Mouse (Mus musculus) thymus, postnatal 25 days (tissue): ENCODE measurements around the gene Cfap99.

ENCODE experiments used
- DNase-seq: peaks from one replicate; pipeline ENCODE4 v3.0.0; 2022

Cfap99 gene

DNA sequence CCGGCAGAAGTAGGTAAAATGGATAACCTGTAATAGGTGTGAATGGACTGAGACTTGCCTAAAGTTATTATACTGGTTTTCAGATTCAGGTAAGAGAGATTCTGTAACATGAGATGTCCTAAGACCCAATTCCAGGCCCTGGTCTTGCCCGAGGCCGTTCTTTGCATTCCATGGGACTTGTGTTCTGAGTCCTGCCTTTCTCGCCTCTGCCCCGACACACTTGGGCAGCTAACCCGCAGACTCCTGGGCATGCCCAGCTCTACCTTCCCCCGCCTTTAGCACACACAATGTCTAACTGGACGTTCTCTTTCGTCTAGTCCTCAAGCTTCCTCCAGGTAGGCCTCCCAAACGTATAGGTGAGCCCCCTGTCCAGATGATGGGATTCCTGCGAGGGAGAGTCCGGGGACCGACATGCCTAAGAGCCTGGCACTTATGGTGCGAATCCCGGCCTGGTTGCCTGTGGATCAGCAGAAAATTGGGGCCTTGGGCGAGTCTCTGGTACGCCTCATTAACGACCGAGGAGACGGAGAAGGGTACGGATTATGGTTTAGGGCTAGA is 47.2 kb downstream of the Cfap99 start:
- no peak for DNase-seq

DNA sequence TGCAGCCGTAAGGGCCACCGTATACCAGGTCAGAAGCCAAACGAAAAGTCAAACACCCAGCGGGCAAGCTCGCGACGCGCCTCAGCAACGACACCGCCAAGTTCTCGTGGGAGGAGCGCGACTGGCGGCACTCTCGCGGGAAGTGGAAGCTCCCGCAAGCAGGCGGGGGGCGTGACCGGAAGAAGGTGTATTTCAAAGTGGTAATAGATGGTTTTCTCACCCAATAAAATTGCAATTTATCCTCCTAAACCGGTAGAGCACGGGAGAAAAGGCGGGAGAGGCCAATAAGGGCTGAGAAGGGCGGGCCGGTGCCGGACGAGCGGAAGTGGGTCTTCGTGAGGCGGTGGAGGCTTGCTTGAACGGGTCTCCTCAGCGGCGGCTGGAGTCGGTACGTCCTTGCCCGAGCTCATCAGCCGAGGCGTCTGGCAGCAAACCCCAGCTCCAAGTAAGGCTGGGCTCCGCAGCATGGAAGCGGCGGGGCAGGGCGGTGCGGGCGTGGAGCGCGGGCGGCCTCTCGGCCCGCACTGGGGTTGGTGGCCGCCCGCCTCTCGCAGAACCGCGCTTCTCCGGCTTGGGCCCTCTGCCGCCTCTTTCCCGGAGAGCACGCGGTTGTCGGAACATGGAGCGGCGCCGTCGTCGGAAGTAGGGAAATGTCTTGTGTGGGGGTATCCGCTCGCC is 47.8 kb downstream of the Cfap99 start, which contains the start of gene Rnf4:
Gene Rnf4 (plus strand): TSS at position 193 of the 678 bp plus-strand sequence.
- peak; percentile 99 for DNase-seq

DNA sequence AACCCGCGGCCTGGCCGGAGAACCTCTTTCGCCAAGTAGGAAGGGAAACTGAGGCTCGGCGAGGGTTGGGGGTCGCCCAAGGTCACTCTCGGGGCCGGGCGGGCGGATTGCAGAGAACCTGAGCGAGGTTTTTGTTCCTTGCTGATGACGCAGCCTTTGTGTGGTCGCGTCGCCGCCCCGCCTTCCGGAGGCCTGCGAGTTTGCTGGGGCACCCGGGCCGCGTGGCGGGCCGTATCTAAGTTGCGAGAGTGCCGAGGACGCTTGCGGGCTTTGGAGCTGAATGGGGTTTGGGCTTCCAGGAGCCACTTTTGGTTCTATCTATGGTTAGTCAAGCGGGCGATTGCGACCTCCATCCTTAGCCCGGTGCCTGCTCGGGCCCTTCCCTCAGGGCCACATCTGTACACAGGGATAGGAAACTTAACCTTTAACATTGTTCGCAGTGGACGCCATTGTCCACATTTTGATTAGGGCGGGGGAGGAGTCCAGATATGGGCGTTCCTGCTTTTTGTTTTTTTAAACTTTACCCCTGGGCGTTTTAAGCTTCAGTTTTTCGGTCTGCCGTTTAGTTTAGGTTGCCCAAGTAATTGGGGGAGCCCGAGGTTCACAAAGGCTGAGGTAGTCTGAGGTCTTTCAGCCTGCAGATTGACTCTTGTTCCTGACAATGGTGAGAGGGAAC is 48.5 kb downstream of the Cfap99 start:
- peak; percentile 71 for DNase-seq

DNA sequence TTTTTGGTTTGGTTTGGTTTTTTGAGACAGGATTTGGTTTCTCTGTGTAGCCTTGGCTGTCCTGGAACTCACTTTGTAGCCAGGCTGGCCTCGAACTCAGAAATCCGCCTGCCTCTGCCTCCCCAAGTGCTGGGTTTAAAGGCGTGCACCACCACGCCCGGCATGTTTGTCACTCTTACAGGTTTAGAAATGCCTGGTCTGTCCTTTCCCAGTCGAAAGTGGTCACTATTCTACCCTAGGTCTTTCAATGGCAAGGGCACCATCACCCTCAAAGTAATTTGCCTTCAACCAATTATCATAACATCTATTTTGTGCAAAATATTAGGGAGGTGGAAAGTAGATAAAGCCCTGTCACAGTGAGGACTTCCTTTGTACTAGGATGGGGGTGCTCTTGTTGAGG is 51.8 kb downstream of the Cfap99 start:
- DNase-seq = no peak

DNA sequence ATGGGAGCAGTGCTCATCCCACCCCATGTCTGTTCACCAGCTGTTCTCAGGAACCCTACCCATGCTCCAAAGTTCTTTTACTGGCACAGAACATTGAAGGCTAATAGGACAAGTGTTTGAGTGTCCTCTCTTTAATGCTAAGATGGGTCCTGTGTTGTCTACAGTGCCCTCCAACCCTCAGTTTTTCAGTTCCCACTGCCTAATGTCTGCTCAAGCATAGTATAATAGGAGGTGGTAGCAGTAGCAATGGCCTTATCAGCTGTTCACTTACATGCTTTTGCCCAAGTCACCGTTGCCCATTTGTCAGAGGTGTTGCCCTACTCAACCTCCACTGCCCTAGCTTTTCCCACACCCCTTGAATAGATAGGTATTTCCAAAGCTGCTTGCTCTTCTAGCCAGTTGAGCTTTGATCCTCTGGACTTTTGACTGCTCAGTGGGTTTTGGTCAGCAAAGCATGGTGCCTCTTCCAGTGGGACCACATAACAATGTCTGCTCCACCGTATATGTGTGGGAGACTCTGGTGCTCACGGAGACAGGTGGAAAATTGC is 63.8 kb downstream of the Cfap99 start:
- DNase-seq = no peak

DNA sequence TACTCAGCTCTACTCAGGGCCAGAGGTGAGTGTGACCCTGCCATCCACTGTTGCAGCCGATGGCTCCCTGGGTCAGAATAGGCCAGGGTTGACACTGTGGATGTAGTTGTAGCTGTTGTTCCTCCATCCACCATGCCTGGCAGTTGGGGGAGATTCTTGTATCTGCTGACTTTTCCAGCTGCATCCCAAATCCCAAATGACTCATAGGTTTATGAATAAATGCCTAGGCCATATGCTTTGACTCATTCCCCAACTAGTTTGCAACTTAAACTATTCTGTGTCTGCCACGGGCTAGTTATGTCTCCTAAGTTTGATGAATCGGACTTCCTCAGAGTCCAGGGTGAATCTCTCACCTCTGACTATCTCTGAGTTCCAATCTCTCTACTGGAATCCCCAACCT is 71.9 kb downstream of the Cfap99 start:
- DNase-seq = no peak

DNA sequence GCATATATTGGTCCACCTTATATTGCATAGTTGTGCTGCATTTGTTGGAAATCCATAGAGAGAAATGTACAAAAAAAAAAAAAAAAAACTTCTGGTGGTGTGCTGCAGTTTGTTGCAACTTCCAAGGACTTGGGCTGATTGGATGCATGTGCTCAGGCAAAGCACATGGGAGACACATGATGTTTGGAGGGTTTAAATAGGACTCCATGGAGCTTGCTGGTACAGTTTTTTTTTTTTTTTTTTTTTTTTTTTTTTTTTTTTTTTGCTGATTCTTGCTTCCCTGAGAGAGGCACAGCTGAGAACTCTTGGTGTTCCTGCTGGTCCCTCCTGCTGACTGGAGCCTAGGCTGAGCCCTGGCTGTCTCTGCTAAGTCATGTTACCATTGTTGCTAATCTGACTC is 74.7 kb downstream of the Cfap99 start:
- no peak for DNase-seq

DNA sequence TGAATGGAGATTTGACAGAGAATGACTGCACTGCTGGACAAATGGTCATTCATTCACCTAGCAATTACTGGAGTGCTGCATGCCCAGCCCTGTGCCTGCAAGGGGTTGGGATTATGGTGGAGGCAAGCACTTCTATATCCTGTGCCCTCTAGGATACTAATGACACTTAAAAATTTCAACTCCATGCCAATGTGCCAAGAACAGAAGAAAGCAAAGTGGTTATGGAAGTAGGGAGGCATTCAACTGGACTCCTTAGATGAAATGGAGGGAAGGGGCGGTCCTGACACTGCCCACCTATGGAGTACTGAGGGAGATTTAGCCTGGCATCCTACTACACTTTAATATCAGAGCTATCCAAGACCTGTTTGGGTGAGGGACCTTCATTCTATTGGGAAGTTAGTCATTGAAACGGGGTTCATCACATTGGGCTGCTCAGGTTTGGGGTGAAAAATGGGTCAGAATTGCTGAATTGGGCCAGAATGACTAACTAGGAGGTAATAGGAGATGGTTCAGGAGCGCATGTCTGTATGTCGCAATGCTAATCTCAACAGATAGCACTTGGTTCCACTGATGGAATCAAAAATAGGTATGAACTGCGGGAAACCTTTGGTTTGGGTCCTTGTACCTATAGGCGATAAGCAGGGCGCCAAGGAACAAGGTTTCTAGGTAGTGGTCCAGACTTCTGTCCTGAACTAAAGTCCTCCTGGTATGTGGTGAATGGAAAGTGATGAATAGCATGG is 80.3 kb downstream of the Cfap99 start:
- DNase-seq = no peak

DNA sequence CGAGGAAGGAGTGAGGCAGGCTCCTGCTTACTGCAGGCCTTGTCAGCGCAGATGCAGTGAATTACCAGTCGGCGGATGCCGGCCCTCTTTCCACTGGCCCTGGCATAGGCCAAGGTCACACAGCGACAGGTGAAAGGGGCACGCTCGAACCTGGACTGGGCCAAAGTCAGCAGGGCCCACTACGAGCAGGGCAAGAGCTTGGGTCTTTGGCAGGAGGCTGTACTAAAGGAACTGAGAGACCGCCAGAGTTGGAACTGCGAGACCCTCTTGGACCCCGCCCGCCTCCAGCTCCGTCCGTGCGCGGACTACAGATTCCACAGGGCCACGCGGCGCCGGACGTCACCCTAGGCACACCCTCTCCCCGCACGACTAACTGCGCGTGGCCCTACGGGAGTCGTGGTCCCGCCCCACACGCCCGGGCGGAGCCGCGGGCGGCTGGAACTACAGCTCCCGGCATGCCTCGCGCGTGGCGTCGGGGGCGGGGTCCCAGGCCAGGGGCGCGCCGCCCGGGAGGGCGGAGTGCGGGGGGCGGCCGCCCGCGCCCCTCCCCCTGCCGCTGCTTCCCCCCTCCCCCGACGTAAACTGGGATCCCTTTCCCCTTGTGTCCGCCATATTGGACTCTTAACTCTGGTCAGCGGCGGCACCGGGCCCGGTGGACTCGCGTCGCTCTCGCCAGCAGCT is 81.1 kb downstream of the Cfap99 start, which contains the start of gene Fam193a:
Gene Fam193a (plus strand): TSS at position 593 of the 681 bp plus-strand sequence.
- peak; percentile 99 for DNase-seq

DNA sequence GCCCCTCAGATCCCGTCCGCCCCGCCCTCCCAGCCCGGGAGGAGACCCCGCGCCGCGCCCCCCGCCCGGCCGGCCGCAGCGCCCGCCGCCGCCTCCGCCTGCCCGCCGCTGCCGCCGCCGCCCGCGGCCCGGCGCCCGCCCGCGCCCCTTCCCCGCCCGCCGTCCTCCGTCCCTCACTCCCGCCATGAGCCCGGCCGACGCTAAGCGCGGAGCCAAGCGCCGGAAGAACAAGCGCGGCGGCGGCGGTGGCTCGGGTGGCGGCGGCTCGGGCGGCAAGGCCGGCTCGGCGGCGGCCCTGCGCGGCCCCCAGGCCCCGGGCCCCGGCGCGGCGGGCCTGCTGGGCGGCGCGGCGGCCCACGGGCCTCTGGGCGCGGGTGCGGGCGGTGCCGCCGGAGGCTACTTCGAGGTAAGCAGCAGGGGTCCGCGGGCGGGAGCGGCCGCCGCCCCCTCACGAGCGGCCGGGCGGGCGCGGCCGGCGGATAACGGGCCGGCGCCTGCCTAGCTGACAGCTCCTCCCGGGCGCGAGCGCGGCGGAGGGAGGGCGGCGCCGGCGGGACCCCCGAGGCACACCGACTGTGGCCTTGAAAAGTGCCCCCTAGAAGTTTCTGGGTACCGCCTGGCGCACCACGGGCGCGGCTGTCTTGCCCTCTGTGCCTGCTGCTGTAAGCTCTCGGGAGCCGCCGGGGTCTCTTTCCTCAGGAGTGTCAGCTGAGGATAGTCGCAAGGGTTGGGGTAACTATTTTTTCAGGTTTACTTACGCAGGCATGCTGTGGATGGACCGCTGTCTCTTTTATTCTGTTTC is 81.8 kb downstream of the Cfap99 start:
- DNase-seq = peak; percentile 60

DNA sequence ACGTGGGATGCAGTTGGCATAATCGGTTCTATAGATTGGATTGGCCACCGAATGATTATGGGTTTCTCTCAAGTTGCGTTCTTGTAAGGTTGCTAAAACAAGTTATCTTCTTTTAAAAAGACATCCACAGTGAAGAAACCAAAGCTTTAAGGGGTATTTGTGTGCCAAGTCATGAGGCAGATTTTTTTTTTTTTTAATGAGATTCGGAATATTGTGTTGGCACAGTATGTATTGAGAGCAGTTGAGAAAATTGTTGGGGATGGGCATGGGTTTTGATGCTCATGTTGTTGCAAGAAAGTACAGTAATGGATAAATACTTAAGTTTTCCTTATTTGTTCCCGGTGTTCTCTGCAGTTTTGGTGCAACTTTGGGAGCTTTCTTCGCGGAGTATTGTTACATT is 82.4 kb downstream of the Cfap99 start:
- DNase-seq = no peak

DNA sequence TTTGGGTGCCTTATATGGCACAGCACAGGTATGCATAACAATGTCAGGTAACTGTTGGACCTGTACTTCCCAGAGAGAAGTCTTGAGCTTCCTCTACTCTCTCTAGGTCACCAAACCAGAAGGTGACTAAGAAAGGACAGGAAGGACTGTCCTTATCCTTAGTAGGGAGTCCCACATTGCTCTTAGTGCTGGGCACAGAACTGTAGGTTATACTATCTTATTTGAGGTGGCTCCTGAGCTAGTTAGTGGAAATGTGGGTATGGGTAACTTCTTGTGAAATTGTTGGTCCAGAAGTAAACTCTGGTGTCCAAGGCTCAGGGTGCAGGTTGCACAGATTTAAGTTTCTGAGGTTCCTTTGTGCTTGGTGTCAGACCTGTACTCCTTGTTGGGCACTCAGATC is 83.7 kb downstream of the Cfap99 start:
- DNase-seq = no peak

DNA sequence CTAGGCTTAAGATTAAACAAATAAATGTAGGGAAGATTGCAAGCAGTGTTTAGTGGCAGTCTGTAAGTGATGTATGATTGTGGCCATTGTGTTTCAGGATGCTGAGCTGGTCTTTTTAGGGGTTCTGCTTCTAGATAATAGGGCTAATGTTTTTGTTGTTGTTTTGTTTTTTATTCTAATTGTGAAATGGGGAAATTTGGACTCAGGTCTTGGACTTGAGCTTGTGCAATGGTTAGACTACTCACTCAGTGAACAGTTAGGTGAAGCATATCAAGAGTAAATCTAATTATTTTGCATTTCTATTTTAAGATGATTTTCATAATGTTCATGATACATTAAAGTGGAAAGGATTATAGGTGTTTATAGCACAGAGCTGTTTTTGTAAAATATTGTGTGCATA is 84.1 kb downstream of the Cfap99 start:
- DNase-seq = no peak
